In the genomic region with DNA sequence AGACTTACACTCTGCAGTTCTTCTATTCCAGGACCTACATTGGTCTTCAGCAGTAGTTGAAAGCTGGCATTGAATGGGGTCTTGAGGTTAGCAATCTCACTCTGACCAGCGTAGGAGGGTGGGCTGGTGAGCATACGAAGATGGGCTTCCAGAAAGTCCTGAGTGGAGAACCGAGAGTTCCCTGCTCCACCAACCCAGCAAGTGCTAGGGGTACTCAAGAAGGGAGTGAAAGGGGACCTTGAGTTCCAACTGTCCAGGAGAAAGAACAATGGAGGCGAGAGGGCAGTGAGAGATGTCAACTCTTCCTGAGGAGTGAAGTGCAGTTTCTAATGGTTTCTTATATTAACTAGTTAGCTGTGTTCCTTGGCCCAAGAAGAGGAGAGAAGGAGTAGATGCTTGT, we compare ENCODE assay signal across 21 mouse cellular contexts. TPM values are rescaled to one million over a fixed set of nuclear protein-coding genes. Genes with fewer than 3 reads are reported as not detected.
DNase-seq lines count a peak whose midpoint lies in the region; ATAC-seq and TF ChIP-seq lines count a peak whose summit lies in the region.
"Had no signal": no experiment of that assay in that cellular context is flagged by ENCODE, and none has a peak within 500 bp of the region (broad histone marks: within the 10 kb centered on the region; RNA-seq: fewer than 3 reads in every experiment).

No protein-coding gene starts in this region.

- H3K27me3 ChIP-seq in hindbrain, embryonic 10.5 days (ENCODE audit: insufficient read depth, poor library complexity, severe bottlenecking), result peaks cover 100% of the 10 kb centered on the region
- H3K27me3 ChIP-seq in hindbrain, embryonic 16.5 days (replicated peaks; ENCODE audit: control insufficient read depth, insufficient read depth, low read length), result peaks cover 91% of the 10 kb centered on the region
- peaks cover 100% of the 10 kb centered on the region for H3K27me3 ChIP-seq in embryonic facial prominence, embryonic 13.5 days
- H3K27me3 ChIP-seq in forebrain, embryonic 15.5 days, result peaks cover 99% of the 10 kb centered on the region
- H3K27me3 ChIP-seq in midbrain, embryonic 14.5 days (ENCODE audit: control insufficient read depth, insufficient read depth, low read length), result peaks cover 100% of the 10 kb centered on the region

- TF ChIP-seq CTCF in left cerebral cortex, adult 2 months (IDR thresholded peaks at IDR 0.05), result no peak

- peak overlapping the region; percentile 28; the same call in 1 of the 2 replicates for H3K4me3 ChIP-seq in hindbrain, embryonic 10.5 days
- H3K4me3 ChIP-seq in hindbrain, embryonic 16.5 days (ENCODE audit: low read length), result no peak overlapping the region
- H3K4me3 ChIP-seq in embryonic facial prominence, embryonic 13.5 days, result peak overlapping the region; percentile 45
- H3K4me3 ChIP-seq in forebrain, embryonic 15.5 days, result peak overlapping the region; percentile 36
- H3K4me3 ChIP-seq in midbrain, embryonic 14.5 days (replicated peaks; ENCODE audit: low read depth, low read length), result peak overlapping the region; percentile 28
- no peak overlapping the region for H3K4me3 ChIP-seq in left cerebral cortex, adult 2 months
- H3K4me3 ChIP-seq: layer of hippocampus, adult 2 months; neural tube, embryonic 12.5 days had no signal

- H3K9ac ChIP-seq in hindbrain, embryonic 16.5 days (ENCODE audit: low read depth, low read length), result no peak overlapping the region
- peak overlapping the region; percentile 67 for H3K9ac ChIP-seq in embryonic facial prominence, embryonic 13.5 days
- 0 out of 2 replicates have a peak overlapping the region, but pooled peaks have one; percentile 22 for H3K9ac ChIP-seq in forebrain, embryonic 15.5 days (replicated peaks)
- peak overlapping the region; percentile 42 for H3K9ac ChIP-seq in midbrain, embryonic 14.5 days (replicated peaks; ENCODE audit: low read length)
- H3K9ac ChIP-seq: liver, embryonic 14.5 days; neural tube, embryonic 12.5 days had no signal

- DNase-seq in hindbrain, embryonic 10.5 days (ENCODE audit: low spot score), result peak; percentile 34
- no peak for DNase-seq in midbrain, embryonic 14.5 days
- DNase-seq in left cerebral cortex, adult 2 months (ENCODE audit: extremely low spot score in 1 of 2, low spot score in 2 of 2), result no peak
- no peak for DNase-seq in left cerebral cortex, adult 9 months (ENCODE audit: low spot score in 2 of 2)
- DNase-seq in lung, postnatal 4 days, result no peak
- DNase-seq: adrenal gland, adult 8-10 months; cerebellum, adult 9-11 months; gastrocnemius, postnatal 36 days; heart, postnatal 36 days; lung, postnatal 10 days; right cerebral cortex, postnatal 14 days; thymus, postnatal 25 days had no signal

- H3K4me2 ChIP-seq in hindbrain, embryonic 16.5 days (ENCODE audit: low read length), result no peak overlapping the region
- H3K4me2 ChIP-seq in embryonic facial prominence, embryonic 13.5 days, result peak overlapping the region; percentile 62
- H3K4me2 ChIP-seq in forebrain, embryonic 15.5 days (replicated peaks), result peak overlapping the region; percentile 45
- peak overlapping the region; percentile 48 for H3K4me2 ChIP-seq in midbrain, embryonic 14.5 days (ENCODE audit: low read length)
- H3K4me2 ChIP-seq: neural tube, embryonic 12.5 days had no signal

- H3K4me1 ChIP-seq in hindbrain, embryonic 10.5 days (replicated peaks), result peaks cover 34% of the 10 kb centered on the region
- H3K4me1 ChIP-seq in hindbrain, embryonic 16.5 days (ENCODE audit: control insufficient read depth, insufficient read depth, low read depth, low read length), result no peaks in the 10 kb centered on the region; the same call in 1 of the 2 replicates
- peaks cover 29% of the 10 kb centered on the region for H3K4me1 ChIP-seq in embryonic facial prominence, embryonic 13.5 days
- peaks cover 29% of the 10 kb centered on the region for H3K4me1 ChIP-seq in forebrain, embryonic 15.5 days
- H3K4me1 ChIP-seq in midbrain, embryonic 14.5 days (ENCODE audit: control insufficient read depth, insufficient read depth, low read length), result no peaks in the 10 kb centered on the region

- under 1% methylated on average over 4 of the region's 4 CpGs for WGBS in hindbrain, embryonic 10.5 days
- 3% methylated on average over 4 of the region's 4 CpGs for WGBS in hindbrain, embryonic 16.5 days
- WGBS in embryonic facial prominence, embryonic 13.5 days, result 6% methylated on average over 4 of the region's 4 CpGs
- WGBS in forebrain, embryonic 15.5 days, result 16% methylated on average over 4 of the region's 4 CpGs
- WGBS in midbrain, embryonic 14.5 days, result 5% methylated on average over 4 of the region's 4 CpGs

- H3K9me3 ChIP-seq in hindbrain, embryonic 10.5 days, result no peaks in the 10 kb centered on the region
- H3K9me3 ChIP-seq in hindbrain, embryonic 16.5 days (ENCODE audit: control insufficient read depth, low read length), result no peaks in the 10 kb centered on the region
- H3K9me3 ChIP-seq in embryonic facial prominence, embryonic 13.5 days, result no peaks in the 10 kb centered on the region
- H3K9me3 ChIP-seq in forebrain, embryonic 15.5 days, result no peaks in the 10 kb centered on the region
- H3K9me3 ChIP-seq in midbrain, embryonic 14.5 days (ENCODE audit: control insufficient read depth, low read length), result no peaks in the 10 kb centered on the region
- H3K9me3 ChIP-seq: neural tube, embryonic 12.5 days had no signal

- ATAC-seq in hindbrain, embryonic 16.5 days, result no peak
- no peak for ATAC-seq in embryonic facial prominence, embryonic 13.5 days (ENCODE audit: insufficient number of reproducible peaks, insufficient read depth, low FRiP score, low TSS enrichment, low read depth)
- no peak for ATAC-seq in forebrain, embryonic 15.5 days (replicated peaks)
- no peak for ATAC-seq in midbrain, embryonic 14.5 days (ENCODE audit: low FRiP score, low TSS enrichment)
- ATAC-seq: inflammation-experienced regulatory T-cells, adult 6 months had no signal

- H3K36me3 ChIP-seq in hindbrain, embryonic 10.5 days, result no peaks in the 10 kb centered on the region
- H3K36me3 ChIP-seq in hindbrain, embryonic 16.5 days (ENCODE audit: control insufficient read depth, insufficient read depth, low read length), result no peaks in the 10 kb centered on the region
- H3K36me3 ChIP-seq in embryonic facial prominence, embryonic 13.5 days, result no peaks in the 10 kb centered on the region
- no peaks in the 10 kb centered on the region for H3K36me3 ChIP-seq in forebrain, embryonic 15.5 days
- no peaks in the 10 kb centered on the region for H3K36me3 ChIP-seq in midbrain, embryonic 14.5 days (ENCODE audit: control insufficient read depth, insufficient read depth, low read length)
- H3K36me3 ChIP-seq: neural tube, embryonic 12.5 days had no signal

- intact Hi-C loops in left cerebral cortex, adult 2 months (cut with DNase I), result no loop called here

- H3K27ac ChIP-seq in hindbrain, embryonic 10.5 days, result no peak overlapping the region
- H3K27ac ChIP-seq in hindbrain, embryonic 16.5 days (ENCODE audit: low read depth, low read length), result no peak overlapping the region
- no peak overlapping the region for H3K27ac ChIP-seq in embryonic facial prominence, embryonic 13.5 days
- 0 out of 2 replicates have a peak overlapping the region, but pooled peaks have one; percentile 12 for H3K27ac ChIP-seq in forebrain, embryonic 15.5 days (replicated peaks)
- H3K27ac ChIP-seq in midbrain, embryonic 14.5 days (replicated peaks; ENCODE audit: low read depth, low read length), result peak overlapping the region; percentile 75
- no peak overlapping the region for H3K27ac ChIP-seq in left cerebral cortex, adult 2 months
- H3K27ac ChIP-seq: layer of hippocampus, adult 2 months; liver, embryonic 14.5 days; neural tube, embryonic 12.5 days had no signal

RNA-seq across cellular contexts. Expression of a gene that starts 2.2 kb away (rescaled TPM):
- polyA plus RNA-seq in hindbrain, embryonic 10.5 days (2016; fragmentation: Nextera tagmentation; extraction: Ambion mirVana), result 0.46 and 1.9 TPM in 2 replicates
- 0.06 and 2.1 TPM in 2 replicates for polyA plus RNA-seq in hindbrain, embryonic 16.5 days (2015; fragmentation: Nextera tagmentation; extraction: Ambion mirVana)
- 4.5 and 8.3 TPM in 2 replicates for polyA plus RNA-seq in embryonic facial prominence, embryonic 13.5 days (2015; fragmentation: Nextera tagmentation; extraction: Ambion mirVana)
- 18.0 and 21.7 TPM in 2 replicates for polyA plus RNA-seq in forebrain, embryonic 15.5 days (2015; fragmentation: Nextera tagmentation; extraction: Ambion mirVana)
- 19.9 and 20.2 TPM in 2 replicates for polyA plus RNA-seq in midbrain, embryonic 14.5 days (2014; fragmentation: Nextera tagmentation; extraction: Ambion mirVana)
- 1 to 10 TPM; 2.0 to 3.6 TPM for total RNA-seq in left cerebral cortex, adult 2 months (2021)
- total RNA-seq: adrenal gland, adult 8-10 months; gastrocnemius, postnatal 36 days; heart, postnatal 36 days; MEL had no signal
- polyA plus RNA-seq: kidney, embryonic 16.5 days; neural tube, embryonic 12.5 days had no signal

Comparison
In these comparisons a context has a peak if more than half of its experiments do, and no peak if none do; other contexts are left out.
1. H3K4me3 ChIP-seq: peak in hindbrain, embryonic 10.5 days (single experiment), embryonic facial prominence, embryonic 13.5 days (single experiment), forebrain, embryonic 15.5 days (single experiment) and midbrain, embryonic 14.5 days (single experiment); none in hindbrain, embryonic 16.5 days (single experiment) and left cerebral cortex, adult 2 months (single experiment).
2. H3K27ac ChIP-seq: peak in forebrain, embryonic 15.5 days (single experiment) and midbrain, embryonic 14.5 days (single experiment); none in hindbrain, embryonic 10.5 days (single experiment), hindbrain, embryonic 16.5 days (single experiment), embryonic facial prominence, embryonic 13.5 days (single experiment) and left cerebral cortex, adult 2 months (single experiment).